Mouse (Mus musculus) heart, embryonic 14.5 days (tissue): ENCODE results near the gene Gm13276. TPM values are rescaled to one million over a fixed set of nuclear protein-coding genes. Genes with fewer than 3 reads are reported as not detected.
"Not testable (repeated sequence)": the region's sequence is repeated elsewhere in the genome, so short reads cannot be mapped to it uniquely, and the experiment has no call there.

Experiments used
- ATAC-seq: fragments of 200-750 bp; cut with Nextera tagmentation; 2 replicates; pipeline ENCODE4 v1.8.0; 2017; ENCODE audit warnings: low read depth, moderate TSS enrichment; ENCODE audit not compliant: insufficient number of reproducible peaks, insufficient read depth, low FRiP score
- H3K27ac ChIP-seq, 2 experiments: fragments of 200-500 bp in 1 of 2; fragments of 300-500 bp in 1 of 2; sonication (generic) in 1 of 2; replicated peaks in 1 of 2; 2 replicates each; pipeline ENCODE4 v1.5.1; 2012 to 2014; ENCODE audit warnings: low read depth in 2 of 2, low read length in 2 of 2, control low read depth in 1 of 2, mild to moderate bottlenecking in 1 of 2, mixed read lengths in 1 of 2; ENCODE audit not compliant: control insufficient read depth in 1 of 2, insufficient read depth in 1 of 2
- H3K27me3 ChIP-seq: fragments of 300-500 bp; sonication (generic); 2 replicates; pipeline ENCODE4 v1.6.1; 2014; ENCODE audit warnings: mild to moderate bottlenecking, low read length, control low read depth; ENCODE audit not compliant: control insufficient read depth, insufficient read depth
- H3K36me3 ChIP-seq: fragments of 300-500 bp; sonication (generic); 2 replicates; pipeline ENCODE4 v1.6.1; 2014; ENCODE audit warnings: mild to moderate bottlenecking, control low read depth, low read length, mixed read lengths; ENCODE audit not compliant: control insufficient read depth, insufficient read depth
- H3K4me1 ChIP-seq, 2 experiments: fragments of 200-500 bp in 1 of 2; fragments of 300-500 bp in 1 of 2; sonication (generic) in 1 of 2; 2 replicates each; pipeline ENCODE4 v1.6.1; 2012 to 2014; ENCODE audit warnings: low read length in 2 of 2, control low read depth in 1 of 2, mixed read lengths in 1 of 2; ENCODE audit not compliant: control insufficient read depth in 2 of 2, insufficient read depth in 2 of 2
- H3K4me2 ChIP-seq: fragments of 300-500 bp; sonication (generic); 2 replicates; pipeline ENCODE4 v1.6.1; 2014; ENCODE audit warnings: mild to moderate bottlenecking, low read length
- H3K4me3 ChIP-seq, 2 experiments: fragments of 200-500 bp in 1 of 2; fragments of 300-500 bp in 1 of 2; sonication (generic) in 1 of 2; 2 replicates each; pipeline ENCODE4 v1.5.1; 2012 to 2014; ENCODE audit warnings: low read length in 2 of 2, mild to moderate bottlenecking in 2 of 2, control low read depth in 1 of 2, low read depth in 1 of 2, moderate library complexity in 1 of 2; ENCODE audit not compliant: control insufficient read depth in 1 of 2, insufficient read depth in 1 of 2
- H3K9ac ChIP-seq: fragments of 300-500 bp; sonication (generic); 2 replicates; pipeline ENCODE4 v1.6.1; 2014; ENCODE audit warnings: mild to moderate bottlenecking, low read length
- H3K9me3 ChIP-seq: fragments of 300-500 bp; sonication (generic); 2 replicates; pipeline ENCODE4 v1.6.1; 2016; ENCODE audit warnings: low read length, control low read depth; ENCODE audit not compliant: control insufficient read depth
- WGBS: fragments of 180-500 bp; shearing (Covaris S2); extraction: QIAGEN DNeasy Blood & Tissue Kit; methylation state at CpG from one replicate; pipeline ENCODE4 v1.1.7; 2014; 5-methylcytosine and 5-hydroxymethylcytosine counted together
- polyA plus RNA-seq: library from polyadenylated mRNA; unstranded; fragments of >200 nt; fragmentation: Nextera tagmentation; extraction: Ambion mirVana; gene quantifications from 2 replicates; pipeline ENCODE4 v1.2.1, GENCODE M21; 2014

Gm13276 gene
- polyA plus RNA-seq, 1 experiment from 2014 or later: not detected

- Histone ChIP-seq H3K27ac (peak overlapping the region; percentile 87 to 97), H3K4me2 (peak overlapping the region; percentile 73), H3K4me3 (peak overlapping the region; percentile 49 to 55), H3K9ac (peak overlapping the region; percentile 82)
- not testable (repeated sequence) for H3K36me3 ChIP-seq, H3K9me3 ChIP-seq, ATAC-seq, H3K4me1 ChIP-seq, H3K27me3 ChIP-seq
- 12% methylated on average over 28 of the region's 31 CpGs for WGBS
These were observed 28.7 kb upstream of the Gm13276 start for GRCm38 (mm10) chr4:88756581-88757513.

- H3K4me1 ChIP-seq, H3K9me3 ChIP-seq, H3K27me3 ChIP-seq, H3K36me3 ChIP-seq: not testable (repeated sequence)
- peak overlapping the region; percentile 73 for H3K4me2 ChIP-seq
- H3K4me3 ChIP-seq: peak overlapping the region; percentile 49 to 55
- peak; percentile 98 for ATAC-seq
- H3K27ac ChIP-seq: peak overlapping the region; percentile 87 to 97
- WGBS: 0% methylated on average over 11 of the region's 21 CpGs
- H3K9ac ChIP-seq: peak overlapping the region; percentile 82
These were observed 27.9 kb upstream of the Gm13276 start for GRCm38 (mm10) chr4:88757628-88758031.

- not testable (repeated sequence) for H3K27ac ChIP-seq, ATAC-seq, H3K4me3 ChIP-seq, H3K4me1 ChIP-seq, H3K4me2 ChIP-seq, H3K27me3 ChIP-seq, H3K9me3 ChIP-seq, H3K36me3 ChIP-seq, H3K9ac ChIP-seq
- WGBS: 87% methylated on average over 7 of the region's 9 CpGs
These were observed 26.8 kb upstream of the Gm13276 start for GRCm38 (mm10) chr4:88758751-88759150.

- H3K4me3 ChIP-seq: peak within 1 kb of the TSS; percentile 24 to 42; a peak in 3 of 4 replicates
- WGBS: 12% methylated on average over 6 of the region's 14 CpGs
- not testable (repeated sequence) for H3K27me3 ChIP-seq, H3K9me3 ChIP-seq, H3K4me1 ChIP-seq, ATAC-seq, H3K9ac ChIP-seq, H3K36me3 ChIP-seq
- peak within 1 kb of the TSS; percentile 41 for H3K4me2 ChIP-seq
- H3K27ac ChIP-seq: peak within 1 kb of the TSS; percentile 66 to 73
These were observed 25.8 kb upstream of the Gm13276 start, which contains the start of gene Gm13283 for GRCm38 (mm10) chr4:88759610-88760268. Gm13283 (plus strand) TSS chr4:88760119.

GRCm38 (mm10) chr4:88760431-88760830 lies 25.1 kb upstream of the Gm13276 start:
- H3K9ac ChIP-seq, H3K27me3 ChIP-seq, H3K9me3 ChIP-seq, ATAC-seq, H3K4me1 ChIP-seq, H3K36me3 ChIP-seq: not testable (repeated sequence)
- peak overlapping the region; percentile 41 for H3K4me2 ChIP-seq
- peak overlapping the region; percentile 66 to 73 for H3K27ac ChIP-seq
- H3K4me3 ChIP-seq: peak overlapping the region; percentile 24 to 42; a peak in 3 of 4 replicates
- 0% methylated on average over 22 of the region's 28 CpGs for WGBS

DNA sequence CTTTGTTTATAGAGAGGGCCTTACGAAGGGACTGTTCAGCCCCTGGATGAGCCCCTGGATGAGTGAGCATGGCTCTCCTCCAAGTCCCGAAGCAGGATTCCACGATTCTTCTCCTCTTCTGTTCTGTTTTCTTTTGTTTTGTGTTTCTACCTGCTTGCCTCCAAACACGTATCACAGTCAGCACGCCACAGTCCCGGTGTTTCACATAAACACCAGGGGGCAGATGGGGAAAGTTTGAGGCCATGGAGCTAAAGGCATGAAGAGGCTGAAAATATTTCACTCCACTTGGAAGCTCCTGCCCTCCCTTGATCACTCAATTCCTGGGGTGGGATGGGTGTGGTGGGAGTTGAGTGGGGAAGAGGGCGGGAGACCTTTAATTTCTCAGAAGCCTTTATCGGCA lies 23.7 kb upstream of the Gm13276 start:
- H3K4me1 ChIP-seq, H3K4me2 ChIP-seq: not testable (repeated sequence)

DNA sequence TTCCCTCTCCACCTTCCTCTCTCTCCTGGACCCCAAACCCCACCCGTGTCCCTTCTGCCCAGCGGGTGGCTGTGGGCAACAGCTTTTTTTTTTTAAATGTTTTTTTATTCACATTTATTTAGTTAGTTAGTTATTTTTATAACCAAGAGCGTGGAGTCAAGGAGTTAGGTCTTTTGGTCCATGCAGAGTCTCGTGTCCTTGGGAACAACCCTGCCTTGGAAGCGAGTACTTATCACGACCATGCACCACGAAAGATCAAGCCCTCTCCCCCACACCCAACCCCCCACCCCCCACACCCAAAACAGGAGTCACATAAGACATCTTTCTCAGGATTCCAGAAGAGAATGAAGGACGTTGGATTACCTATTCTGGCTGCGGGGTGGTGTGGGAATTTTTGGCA lies 23.2 kb upstream of the Gm13276 start:
- not testable (repeated sequence) for H3K27me3 ChIP-seq, H3K9me3 ChIP-seq, H3K4me1 ChIP-seq, H3K27ac ChIP-seq, H3K36me3 ChIP-seq, H3K9ac ChIP-seq, H3K4me3 ChIP-seq, ATAC-seq, H3K4me2 ChIP-seq
- 48% methylated on average over 7 of the region's 9 CpGs for WGBS

More for the DNA sequence above, 23.7 kb upstream of the Gm13276 start:
- not testable (repeated sequence) for H3K36me3 ChIP-seq, H3K9ac ChIP-seq, ATAC-seq, H3K4me3 ChIP-seq, H3K9me3 ChIP-seq, H3K27me3 ChIP-seq, H3K27ac ChIP-seq
- WGBS: 67% methylated on average over 6 of the region's 8 CpGs
